Mouse (Mus musculus): ENCODE results near the gene Tmem255b.

Tmem255b gene

GRCm38 (mm10) chr8:13434889-13435288, at the start of gene Tmem255b:
TSS of gene Tmem255b (plus strand) at chr8:13435189.
- no peak for DNase-seq (ENCODE audit: extremely low read depth, low read depth, low spot score)

DNA sequence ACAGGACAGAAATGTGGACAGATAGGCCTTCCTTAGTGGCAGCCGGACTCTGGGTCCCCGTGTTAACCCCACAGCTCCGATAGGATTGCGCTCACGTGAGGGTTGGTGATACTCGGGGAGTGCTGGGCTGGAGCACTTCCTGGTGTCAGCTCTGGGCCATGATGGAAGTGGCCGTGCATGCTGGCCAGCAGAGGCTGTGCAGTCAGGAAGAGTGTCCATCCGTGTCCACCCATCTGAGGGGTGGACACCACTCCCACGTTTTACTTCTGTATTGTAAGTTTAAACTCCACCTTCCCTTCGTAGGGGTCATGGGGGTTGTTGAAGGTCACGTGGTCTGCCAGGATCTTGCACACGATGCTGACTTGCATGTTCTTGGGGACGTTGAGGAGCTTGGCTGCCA, 48.6 kb upstream of the Tmem255b start:
- DNase-seq (ENCODE audit: extremely low read depth, low read depth, low spot score) = no peak

DNA sequence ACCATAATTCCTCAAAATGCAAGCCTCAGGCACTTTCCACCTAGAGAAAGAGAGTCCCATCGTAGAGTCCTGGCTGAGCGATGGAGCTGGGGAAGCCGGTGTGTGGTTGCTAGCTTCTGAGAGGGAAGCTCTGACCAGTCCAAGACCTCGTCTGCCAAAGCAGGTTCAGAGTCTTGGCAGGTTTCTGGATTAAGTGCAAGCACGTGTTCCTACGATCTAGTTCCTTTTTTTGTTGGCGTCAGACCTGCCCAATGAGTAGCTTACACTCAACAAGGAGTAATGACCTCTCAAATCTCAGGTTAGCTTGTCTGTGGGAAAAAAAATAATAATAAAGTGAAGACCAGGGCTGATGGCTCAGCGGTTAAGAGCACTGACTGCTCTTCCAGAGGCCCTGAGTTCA, 47.3 kb upstream of the Tmem255b start:
- DNase-seq (ENCODE audit: extremely low read depth, low read depth, low spot score) = no peak

GRCm38 (mm10) chr8:13388744-13389143, 46.2 kb upstream of the Tmem255b start:
- DNase-seq (ENCODE audit: extremely low read depth, low read depth, low spot score) = no peak

- DNase-seq (ENCODE audit: extremely low read depth, low read depth, low spot score) = no peak
Measured at GRCm38 (mm10) chr8:13393869-13394268, 41.1 kb upstream of the Tmem255b start.

DNA sequence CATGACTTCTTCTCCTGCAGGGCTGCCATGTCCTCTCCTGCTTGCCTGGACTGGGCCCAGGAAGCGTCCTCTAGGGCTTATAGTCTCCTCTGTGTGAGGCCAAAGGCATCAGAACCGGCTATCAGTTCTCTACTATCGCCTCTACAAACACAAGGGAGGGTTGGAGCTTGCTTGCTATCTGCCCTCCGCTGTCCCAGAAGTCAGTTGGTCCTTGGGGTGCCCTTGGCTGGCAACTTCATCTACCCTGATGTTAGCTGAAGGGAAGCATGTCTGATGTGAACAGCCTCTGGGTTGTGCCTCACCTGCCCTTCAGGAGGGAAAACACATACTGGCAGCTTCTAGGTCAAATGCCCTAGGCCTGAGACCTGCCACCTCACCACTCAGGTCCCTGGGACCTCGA, 38.3 kb upstream of the Tmem255b start, which contains the start of gene Atp4b:
Atp4b (minus strand) TSS at position 101 of the 400 bp plus-strand sequence.
- no peak for DNase-seq (ENCODE audit: extremely low read depth, low read depth, low spot score)

- DNase-seq (ENCODE audit: extremely low read depth, low read depth, low spot score) = no peak
Measured at GRCm38 (mm10) chr8:13403517-13403916, 31.5 kb upstream of the Tmem255b start.

GRCm38 (mm10) chr8:13404666-13405131, 30.3 kb upstream of the Tmem255b start, which contains the start of gene Grk1:
TSS of gene Grk1 (plus strand) at chr8:13405081.
- no peak for DNase-seq (ENCODE audit: extremely low read depth, low read depth, low spot score)

DNA sequence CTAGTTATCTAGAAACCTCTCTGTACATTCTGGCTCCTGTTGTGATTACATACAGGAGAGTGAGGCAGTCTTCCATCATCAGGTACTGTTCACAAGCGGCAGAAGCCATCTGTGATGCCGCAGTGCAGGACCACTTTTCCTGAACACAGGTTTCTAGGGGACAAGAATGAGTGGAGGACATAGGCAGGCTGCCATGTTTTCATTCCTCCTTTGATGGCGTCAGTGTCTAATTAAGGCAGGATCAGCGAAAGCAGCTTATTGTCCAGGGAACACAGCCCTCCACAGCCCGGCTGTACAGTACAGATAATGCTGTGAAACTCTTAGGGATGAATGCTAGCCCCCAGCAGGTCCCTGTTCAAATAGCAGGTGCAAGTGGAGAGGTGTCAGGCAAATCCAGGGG, 29.0 kb upstream of the Tmem255b start:
- no peak for DNase-seq (ENCODE audit: extremely low read depth, low read depth, low spot score)

DNA sequence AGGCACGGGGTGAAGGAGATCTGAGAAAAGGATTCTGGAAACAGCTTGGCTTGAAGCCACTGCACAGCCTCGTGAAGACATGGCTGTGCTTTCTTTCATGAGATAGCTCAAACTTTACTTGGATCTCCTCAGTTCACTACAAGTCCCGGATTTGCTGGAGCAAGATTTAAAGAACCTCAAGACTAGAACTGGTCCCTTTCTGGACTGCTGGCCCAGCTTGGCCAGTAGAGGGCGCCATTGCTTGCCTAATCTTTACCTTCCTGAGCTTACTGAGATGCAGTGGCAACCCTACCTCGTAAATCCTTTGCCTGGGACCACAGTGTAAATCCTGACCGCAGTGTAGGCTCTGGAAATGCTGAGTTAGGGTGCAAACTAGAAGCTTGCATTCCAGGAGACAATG, 23.4 kb upstream of the Tmem255b start:
- no peak for DNase-seq (ENCODE audit: extremely low read depth, low read depth, low spot score)

DNA sequence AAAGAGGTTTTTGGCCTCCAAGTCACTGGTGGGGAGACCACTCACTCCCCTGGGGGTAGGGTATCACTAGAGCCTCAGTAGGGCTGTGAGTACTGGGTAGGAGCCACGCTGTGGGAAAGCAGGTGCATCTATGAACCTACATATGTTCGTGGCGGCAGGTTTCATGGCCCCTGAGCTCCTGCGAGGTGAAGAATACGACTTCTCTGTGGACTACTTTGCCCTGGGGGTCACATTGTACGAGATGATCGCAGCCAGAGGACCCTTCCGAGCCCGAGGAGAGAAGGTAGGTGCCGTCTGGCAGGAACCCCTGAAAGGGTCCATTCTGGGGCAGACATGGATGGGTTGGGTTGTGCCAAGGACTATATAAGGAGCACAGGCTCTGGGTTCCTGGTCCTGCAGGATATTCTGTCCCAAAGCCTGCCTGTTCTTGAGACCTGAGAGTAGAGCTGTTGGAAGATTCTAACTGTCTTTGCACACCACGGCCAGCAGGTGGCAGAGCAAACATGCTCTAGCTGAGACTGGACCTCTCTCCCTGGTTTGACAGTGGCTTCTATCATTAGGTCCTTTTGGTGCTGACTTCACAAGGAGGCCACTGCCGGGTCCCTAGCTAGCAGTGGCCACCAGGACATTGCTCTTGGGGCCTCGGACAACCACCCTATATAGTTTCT, 22.0 kb upstream of the Tmem255b start:
- no peak for DNase-seq (ENCODE audit: extremely low read depth, low read depth, low spot score)

- DNase-seq (ENCODE audit: extremely low read depth, low read depth, low spot score) = no peak
Measured at GRCm38 (mm10) chr8:13413823-13414390, 21.1 kb upstream of the Tmem255b start.

GRCm38 (mm10) chr8:13415879-13416278, 19.1 kb upstream of the Tmem255b start:
- no peak for DNase-seq (ENCODE audit: extremely low read depth, low read depth, low spot score)

GRCm38 (mm10) chr8:13419111-13419639, 15.8 kb upstream of the Tmem255b start:
- DNase-seq (ENCODE audit: extremely low read depth, low read depth, low spot score) = no peak

GRCm38 (mm10) chr8:13420970-13421369, 14.0 kb upstream of the Tmem255b start:
- no peak for DNase-seq (ENCODE audit: extremely low read depth, low read depth, low spot score)

DNA sequence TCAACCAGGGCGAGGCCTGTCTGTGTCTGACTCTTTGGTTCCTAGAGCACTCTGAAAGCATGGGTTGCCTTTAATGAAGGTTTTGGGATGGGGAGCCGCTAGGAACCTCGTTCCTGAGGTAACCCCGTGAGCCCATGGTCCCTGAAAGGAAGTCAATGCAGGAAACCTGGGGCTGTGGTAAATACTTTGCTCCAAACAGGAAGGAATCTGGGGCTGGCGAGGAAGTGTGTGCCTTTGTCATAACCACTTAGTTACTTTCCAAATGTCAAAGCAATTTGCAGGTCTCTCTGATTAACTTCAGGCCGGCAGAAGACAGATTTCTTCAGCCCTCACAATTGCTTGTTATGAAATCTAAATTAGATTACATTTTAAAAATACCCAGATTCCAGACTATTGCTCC, 7.6 kb upstream of the Tmem255b start:
- DNase-seq (ENCODE audit: extremely low read depth, low read depth, low spot score) = no peak

DNA sequence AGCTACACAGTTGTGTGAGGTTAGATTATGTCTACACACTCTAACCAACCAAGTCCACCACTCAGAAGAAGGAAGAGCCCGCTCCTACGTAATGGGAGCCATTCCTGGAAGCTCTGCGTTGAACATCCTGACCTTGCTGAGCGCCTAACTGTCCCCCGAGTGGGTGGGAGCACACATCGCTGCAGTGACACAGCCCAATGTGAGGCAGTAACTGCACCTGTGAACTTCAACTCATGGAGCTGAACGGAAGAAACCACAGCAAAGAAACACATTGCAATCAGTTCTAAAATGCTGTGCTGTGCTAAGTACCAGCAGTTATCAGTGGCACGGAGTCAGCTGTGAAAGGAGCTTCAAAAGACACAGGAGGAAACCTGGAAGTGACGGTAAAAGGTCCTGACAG, 6.8 kb upstream of the Tmem255b start:
- no peak for DNase-seq (ENCODE audit: extremely low read depth, low read depth, low spot score)

DNA sequence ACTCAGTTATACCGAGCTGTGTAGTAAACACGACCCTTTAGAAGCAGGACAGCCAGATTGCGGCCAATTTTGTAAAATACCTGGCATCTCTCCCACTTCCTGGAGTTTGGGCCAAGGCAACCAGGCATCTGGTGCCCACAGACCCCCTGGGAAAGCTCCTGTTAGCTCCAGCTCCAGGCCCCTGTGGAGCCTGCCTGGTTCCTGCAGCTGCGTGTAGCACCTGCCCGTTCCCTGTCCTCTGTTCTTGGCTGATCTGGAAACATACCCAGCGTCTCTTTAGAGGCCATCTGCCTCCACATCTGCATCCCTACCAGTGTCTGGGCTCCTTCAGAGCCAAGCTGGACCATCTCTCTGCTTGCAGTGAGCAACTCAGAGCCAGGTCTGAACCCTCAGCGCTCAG, 4.6 kb upstream of the Tmem255b start:
- DNase-seq (ENCODE audit: extremely low read depth, low read depth, low spot score) = no peak

DNA sequence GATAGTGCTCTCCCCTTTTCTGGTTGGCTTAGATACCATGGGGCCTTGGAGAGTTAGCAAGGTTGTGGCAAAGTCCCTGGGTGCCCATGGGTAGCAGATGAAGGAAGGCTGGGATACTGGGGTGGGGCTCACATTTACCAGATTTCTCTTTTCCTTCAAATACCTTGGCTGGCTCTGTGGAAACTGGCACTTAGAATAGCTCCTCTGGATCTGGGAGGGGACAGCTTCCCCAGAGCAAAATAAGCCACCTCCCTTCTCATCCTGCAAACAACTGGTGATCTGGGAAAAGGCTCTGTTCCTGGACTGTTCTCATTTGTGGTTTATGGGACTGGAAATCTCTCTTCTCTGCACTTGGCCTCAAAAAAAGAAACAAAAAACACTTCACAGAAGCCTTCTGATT, 4.1 kb upstream of the Tmem255b start:
- no peak for DNase-seq (ENCODE audit: extremely low read depth, low read depth, low spot score)

DNA sequence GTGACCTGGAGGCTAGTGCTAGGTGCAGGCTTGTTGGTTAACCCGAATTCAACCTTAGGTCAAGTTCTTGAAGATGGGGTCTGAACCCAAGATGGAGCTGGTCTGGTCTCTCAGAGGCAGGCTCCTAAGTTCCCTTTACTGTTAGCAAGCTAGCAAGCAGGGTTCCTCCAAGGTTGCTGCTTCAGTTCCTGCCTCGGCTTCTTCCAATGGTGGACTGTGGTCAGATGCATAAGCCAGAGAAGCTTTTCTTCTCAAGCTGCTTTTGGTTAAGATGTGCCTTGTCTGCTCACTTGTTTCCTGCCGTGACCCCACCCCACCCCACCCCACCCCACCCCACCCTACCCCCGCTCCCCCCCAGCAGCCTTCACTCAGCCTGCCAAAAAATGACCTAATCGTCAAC, 1.9 kb upstream of the Tmem255b start:
- DNase-seq (ENCODE audit: extremely low read depth, low read depth, low spot score) = no peak

DNA sequence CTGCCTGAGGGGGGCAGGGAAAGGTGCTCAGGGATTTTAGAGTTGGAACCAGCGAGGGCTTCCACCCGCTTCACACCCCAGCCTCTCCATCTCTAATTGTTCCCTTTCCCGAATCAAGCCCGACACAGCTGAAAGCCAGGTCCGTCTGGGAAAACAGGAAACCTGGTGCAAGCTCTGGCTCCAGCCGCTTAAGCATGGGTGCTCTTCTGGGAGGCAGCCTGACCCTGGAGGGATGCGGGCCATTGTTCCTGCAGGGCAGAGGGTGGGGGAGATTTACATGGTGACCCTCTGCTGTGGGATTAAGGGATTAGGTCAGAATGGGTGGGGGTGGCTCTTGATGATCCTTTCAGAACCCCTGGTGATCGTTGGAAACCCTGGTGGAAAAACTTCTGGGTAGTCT, 1.1 kb downstream of the Tmem255b start:
- DNase-seq (ENCODE audit: extremely low read depth, low read depth, low spot score) = no peak

DNA sequence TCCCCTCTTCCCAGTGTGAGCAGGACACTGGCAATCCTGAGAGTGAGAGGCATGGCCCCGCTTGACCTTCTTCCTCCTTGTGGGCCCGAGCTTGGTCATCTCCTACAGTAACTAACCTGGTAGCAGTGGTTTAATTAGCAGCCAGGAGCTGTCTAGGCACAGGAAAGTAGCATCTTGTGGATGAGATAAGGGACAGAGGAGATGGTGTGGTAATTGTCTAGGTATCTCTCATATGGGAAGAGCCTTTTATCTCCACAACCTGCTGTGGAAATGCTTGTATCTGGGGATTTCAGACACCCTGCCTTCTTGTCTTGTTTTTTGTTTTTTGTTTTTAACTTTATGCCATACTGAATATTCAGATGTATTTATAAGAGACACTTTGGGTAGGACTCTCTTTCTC, 2.5 kb downstream of the Tmem255b start:
- no peak for DNase-seq (ENCODE audit: extremely low read depth, low read depth, low spot score)

DNA sequence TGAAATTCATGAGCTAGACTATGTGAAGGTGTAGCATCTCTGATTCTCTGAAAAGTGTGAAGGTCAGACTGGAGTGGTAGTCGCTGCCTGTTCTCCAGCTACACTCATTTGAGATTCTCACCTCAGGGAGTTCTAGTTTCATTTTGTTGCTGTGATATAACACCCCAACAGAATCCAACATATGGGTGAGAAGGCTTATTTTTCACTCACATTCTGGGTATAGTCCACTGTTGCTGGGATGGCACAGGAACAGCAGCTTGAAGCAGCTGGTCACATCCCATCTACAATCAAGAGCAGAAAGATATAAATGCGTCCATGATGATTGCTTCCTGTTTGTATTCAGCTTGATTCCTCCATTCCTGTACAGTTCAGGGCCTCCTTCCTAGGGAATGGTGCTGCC, 7.2 kb downstream of the Tmem255b start:
- DNase-seq (ENCODE audit: extremely low read depth, low read depth, low spot score) = no peak

Data from fat pad, adult 2 months (tissue).